Mouse (Mus musculus): ENCODE measurements at regions not wholly inside any gene's neighbourhood (a gene's known extent, or its start where the extent isn't known, plus 50 kb on each side); places are given as distances from the start of the nearest gene placed in this dataset.
A peak's percentile ranks its signal among the peaks of the same experiment; 100 is the strongest.

GRCm38 (mm10) chr3:149530026-149530607, 539.8 kb upstream of the Adgrl2 start:
- intact Hi-C loops (cut with DNase I) = no loop called here
- H3K4me3 ChIP-seq = no peak overlapping the region
- H3K79me2 ChIP-seq (replicated peaks; ENCODE audit: control insufficient read depth, insufficient read depth, low read length) = no peaks in the 10 kb centered on the region
- DNase-seq = no peak
- no peaks in the 10 kb centered on the region for H3K27me3 ChIP-seq (ENCODE audit: control insufficient read depth, insufficient read depth, low read length)
- H3K4me1 ChIP-seq (ENCODE audit: control insufficient read depth, insufficient read depth, low read length) = no peaks in the 10 kb centered on the region
- H3K9ac ChIP-seq (ENCODE audit: low read depth, low read length) = no peak overlapping the region
- no peak for TF ChIP-seq POLR2A (IDR thresholded peaks at IDR 0.05; ENCODE audit: insufficient read depth, low read depth, low read length)
- TF ChIP-seq CTCF (IDR thresholded peaks at IDR 0.05) = no peak
- no peak for TF ChIP-seq EP300 (IDR thresholded peaks at IDR 0.05; ENCODE audit: insufficient read depth, low read depth, low read length)
- H3K27ac ChIP-seq = no peak overlapping the region
- H3K36me3 ChIP-seq (ENCODE audit: control insufficient read depth, insufficient read depth, low read length) = no peaks in the 10 kb centered on the region
- 88% methylated on average over 13 of the region's 13 CpGs for WGBS

GRCm38 (mm10) chr3:149526509-149526908, 536.2 kb upstream of the Adgrl2 start:
- no peaks in the 10 kb centered on the region for H3K4me1 ChIP-seq (ENCODE audit: control insufficient read depth, insufficient read depth, low read length)
- H3K4me3 ChIP-seq = no peak overlapping the region
- 93% methylated on average over 3 of the region's 3 CpGs for WGBS
- DNase-seq = no peak
- TF ChIP-seq CTCF (IDR thresholded peaks at IDR 0.05) = no peak
- H3K9ac ChIP-seq (ENCODE audit: low read depth, low read length) = no peak overlapping the region
- no peaks in the 10 kb centered on the region for H3K79me2 ChIP-seq (replicated peaks; ENCODE audit: control insufficient read depth, insufficient read depth, low read length)
- H3K27ac ChIP-seq = no peak overlapping the region
- no peaks in the 10 kb centered on the region for H3K27me3 ChIP-seq (ENCODE audit: control insufficient read depth, insufficient read depth, low read length)
- intact Hi-C loops (cut with DNase I) = no loop called here
- no peaks in the 10 kb centered on the region for H3K36me3 ChIP-seq (ENCODE audit: control insufficient read depth, insufficient read depth, low read length)

GRCm38 (mm10) chr3:149519575-149519929, 529.2 kb upstream of the Adgrl2 start:
- intact Hi-C loops (cut with DNase I) = no loop called here
- Histone ChIP-seq H3K79me2 (replicated peaks; ENCODE audit: control insufficient read depth, insufficient read depth, low read length) (no peaks in the 10 kb centered on the region), H3K27me3 (ENCODE audit: control insufficient read depth, insufficient read depth, low read length) (no peaks in the 10 kb centered on the region), H3K4me3 (peak overlapping the region; percentile 28; the same call in 1 of the 2 replicates), H3K4me1 (ENCODE audit: control insufficient read depth, insufficient read depth, low read length) (no peaks in the 10 kb centered on the region), H3K27ac (no peak overlapping the region), H3K9ac (ENCODE audit: low read depth, low read length) (no peak overlapping the region), H3K36me3 (ENCODE audit: control insufficient read depth, insufficient read depth, low read length) (no peaks in the 10 kb centered on the region)
- TF ChIP-seq POLR2A (IDR thresholded peaks at IDR 0.05; ENCODE audit: insufficient read depth, low read depth, low read length) (no peak), EP300 (IDR thresholded peaks at IDR 0.05; ENCODE audit: insufficient read depth, low read depth, low read length) (no peak), CTCF (IDR thresholded peaks at IDR 0.05) (no peak)
- WGBS = 37% methylated on average over 15 of the region's 15 CpGs
- no peak for DNase-seq

- H3K79me2 ChIP-seq (replicated peaks; ENCODE audit: control insufficient read depth, insufficient read depth, low read length) = no peaks in the 10 kb centered on the region
- no peaks in the 10 kb centered on the region for H3K36me3 ChIP-seq (ENCODE audit: control insufficient read depth, insufficient read depth, low read length)
- 16% methylated on average over 27 of the region's 27 CpGs for WGBS
- TF ChIP-seq EP300 (IDR thresholded peaks at IDR 0.05; ENCODE audit: insufficient read depth, low read depth, low read length) (no peak), CTCF (IDR thresholded peaks at IDR 0.05) (no peak), POLR2A (IDR thresholded peaks at IDR 0.05; ENCODE audit: insufficient read depth, low read depth, low read length) (no peak)
- H3K9ac ChIP-seq (ENCODE audit: low read depth, low read length) = no peak overlapping the region
- H3K4me3 ChIP-seq = peak overlapping the region; percentile 28; the same call in 1 of the 2 replicates
- H3K4me1 ChIP-seq (ENCODE audit: control insufficient read depth, insufficient read depth, low read length) = no peaks in the 10 kb centered on the region
- no peaks in the 10 kb centered on the region for H3K27me3 ChIP-seq (ENCODE audit: control insufficient read depth, insufficient read depth, low read length)
- intact Hi-C loops (cut with DNase I) = no loop called here
- H3K27ac ChIP-seq = no peak overlapping the region
- no peak for DNase-seq
Measured at GRCm38 (mm10) chr3:149518928-149519574, 528.7 kb upstream of the Adgrl2 start.

- H3K4me1 ChIP-seq (ENCODE audit: control insufficient read depth, insufficient read depth, low read length) = no peaks in the 10 kb centered on the region
- WGBS = 94% methylated on average over 11 of the region's 11 CpGs
- H3K27me3 ChIP-seq (ENCODE audit: control insufficient read depth, insufficient read depth, low read length) = no peaks in the 10 kb centered on the region
- H3K79me2 ChIP-seq (replicated peaks; ENCODE audit: control insufficient read depth, insufficient read depth, low read length) = no peaks in the 10 kb centered on the region
- TF ChIP-seq EP300 (IDR thresholded peaks at IDR 0.05; ENCODE audit: insufficient read depth, low read depth, low read length) (no peak), POLR2A (IDR thresholded peaks at IDR 0.05; ENCODE audit: insufficient read depth, low read depth, low read length) (no peak), CTCF (IDR thresholded peaks at IDR 0.05) (no peak)
- no peak for DNase-seq
- no peaks in the 10 kb centered on the region for H3K36me3 ChIP-seq (ENCODE audit: control insufficient read depth, insufficient read depth, low read length)
- intact Hi-C loops (cut with DNase I) = no loop called here
- no peak overlapping the region for H3K9ac ChIP-seq (ENCODE audit: low read depth, low read length)
- H3K4me3 ChIP-seq = no peak overlapping the region
- no peak overlapping the region for H3K27ac ChIP-seq
Measured at GRCm38 (mm10) chr3:149517537-149517936, 527.2 kb upstream of the Adgrl2 start.

- no peaks in the 10 kb centered on the region for H3K27me3 ChIP-seq (ENCODE audit: control insufficient read depth, insufficient read depth, low read length)
- H3K79me2 ChIP-seq (replicated peaks; ENCODE audit: control insufficient read depth, insufficient read depth, low read length) = no peaks in the 10 kb centered on the region
- no peaks in the 10 kb centered on the region for H3K4me1 ChIP-seq (ENCODE audit: control insufficient read depth, insufficient read depth, low read length)
- intact Hi-C loops (cut with DNase I) = loop anchor here (2.0 to 10.0 kb wide), 2 partner anchors 154 to 216 kb away; no protein-coding TSS in a partner anchor
- TF ChIP-seq EP300 (IDR thresholded peaks at IDR 0.05; ENCODE audit: insufficient read depth, low read depth, low read length) = no peak
- no peak for TF ChIP-seq POLR2A (IDR thresholded peaks at IDR 0.05; ENCODE audit: insufficient read depth, low read depth, low read length)
- no peak for TF ChIP-seq CTCF (IDR thresholded peaks at IDR 0.05)
- peak in 1 of 2 experiments; percentile 7 for DNase-seq
- H3K4me3 ChIP-seq = 0 out of 2 replicates have a peak overlapping the region, but pooled peaks have one; percentile 5
- H3K36me3 ChIP-seq (ENCODE audit: control insufficient read depth, insufficient read depth, low read length) = no peaks in the 10 kb centered on the region; the same call in 1 of the 2 replicates
- WGBS = 57% methylated on average over 6 of the region's 6 CpGs
- H3K9ac ChIP-seq (ENCODE audit: low read depth, low read length) = no peak overlapping the region; the same call in 1 of the 2 replicates
- H3K27ac ChIP-seq = peak overlapping the region; percentile 82
Measured at GRCm38 (mm10) chr3:149509178-149509577, 518.8 kb upstream of the Adgrl2 start.
